Mouse (Mus musculus): ENCODE measurements at regions not wholly inside any gene's neighbourhood (a gene's known extent, or its start where the extent isn't known, plus 50 kb on each side); places are given as distances from the start of the nearest gene placed in this dataset.

- TF ChIP-seq CTCF (IDR thresholded peaks at IDR 0.05): no peak
- TF ChIP-seq POLR2A (IDR thresholded peaks at IDR 0.05; ENCODE audit: insufficient read depth, low read depth, low read length): no peak
- TF ChIP-seq EP300 (IDR thresholded peaks at IDR 0.05; ENCODE audit: insufficient read depth, low read depth, low read length): no peak
These were observed 186.1 kb downstream of the Basp1 start for GRCm38 (mm10) chr15:25227496-25227895.
